Mouse (Mus musculus): ENCODE results near the gene Acyp1. TPM values are rescaled to one million over a fixed set of nuclear protein-coding genes. Genes with fewer than 3 reads are reported as not detected.

The Acyp1 gene
- total RNA-seq (2021) = 10 to 100 TPM; 26.9 to 31.7 TPM
- long read RNA-seq, experiment 1, transcript Acyp1-201 (3 exons, 648 nt) = major isoform, 15 of 16 reads
- long read RNA-seq, experiment 1, partial matches to known transcripts = 0 of 16 reads
- long read RNA-seq, experiment 1, other reads (novel, unspliced or antisense) = 0 of 16 reads
- long read RNA-seq, experiment 2, transcript Acyp1-201 (3 exons, 648 nt) = major isoform, 23 of 23 reads
- long read RNA-seq, experiment 2, partial matches to known transcripts = 0 of 23 reads
- long read RNA-seq, experiment 2, other reads (novel, unspliced or antisense) = 0 of 23 reads

DNA sequence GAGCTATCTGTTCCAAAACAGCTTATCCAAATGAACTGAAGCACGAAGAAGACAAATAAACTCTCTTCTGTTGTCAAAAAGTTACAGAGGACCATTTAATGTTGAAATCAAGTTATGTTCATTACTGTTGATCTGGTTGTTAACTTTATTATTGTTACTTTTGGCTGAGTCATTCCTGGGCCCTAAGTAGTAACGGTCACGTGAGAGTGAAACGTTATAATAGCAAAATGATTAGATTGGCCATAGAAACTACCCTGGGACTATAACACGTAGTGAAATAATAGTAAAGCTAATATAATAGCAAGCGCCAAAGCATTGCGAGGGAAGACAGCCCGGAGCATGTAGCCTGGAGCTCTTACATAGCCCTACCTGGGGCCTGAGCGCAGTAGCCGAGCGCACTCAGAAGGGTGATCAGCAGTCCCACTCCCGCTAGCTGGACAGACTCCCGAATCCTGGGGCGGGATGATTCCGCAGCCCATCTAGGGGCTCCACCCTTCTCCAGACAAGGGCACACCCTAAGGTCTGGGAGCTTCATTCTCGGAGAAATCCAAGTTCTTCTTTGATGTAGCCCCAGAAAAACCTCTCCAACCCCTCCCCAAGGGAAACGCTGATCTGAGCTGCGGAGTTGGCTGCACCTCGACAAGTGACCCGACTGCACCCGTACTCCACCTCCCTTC lies at the start of gene Acyp1:
Acyp1 (minus strand) TSS at position 630 of the 677 bp plus-strand sequence.
- Histone ChIP-seq H3K4me3 (peak within 1 kb of the TSS; percentile 62), H3K27ac (peak within 1 kb of the TSS; percentile 58)
- TF ChIP-seq CTCF (conservative IDR thresholded peaks at IDR 0.05) = no peak
- no peak for DNase-seq (ENCODE audit: low spot score in 2 of 2)

DNA sequence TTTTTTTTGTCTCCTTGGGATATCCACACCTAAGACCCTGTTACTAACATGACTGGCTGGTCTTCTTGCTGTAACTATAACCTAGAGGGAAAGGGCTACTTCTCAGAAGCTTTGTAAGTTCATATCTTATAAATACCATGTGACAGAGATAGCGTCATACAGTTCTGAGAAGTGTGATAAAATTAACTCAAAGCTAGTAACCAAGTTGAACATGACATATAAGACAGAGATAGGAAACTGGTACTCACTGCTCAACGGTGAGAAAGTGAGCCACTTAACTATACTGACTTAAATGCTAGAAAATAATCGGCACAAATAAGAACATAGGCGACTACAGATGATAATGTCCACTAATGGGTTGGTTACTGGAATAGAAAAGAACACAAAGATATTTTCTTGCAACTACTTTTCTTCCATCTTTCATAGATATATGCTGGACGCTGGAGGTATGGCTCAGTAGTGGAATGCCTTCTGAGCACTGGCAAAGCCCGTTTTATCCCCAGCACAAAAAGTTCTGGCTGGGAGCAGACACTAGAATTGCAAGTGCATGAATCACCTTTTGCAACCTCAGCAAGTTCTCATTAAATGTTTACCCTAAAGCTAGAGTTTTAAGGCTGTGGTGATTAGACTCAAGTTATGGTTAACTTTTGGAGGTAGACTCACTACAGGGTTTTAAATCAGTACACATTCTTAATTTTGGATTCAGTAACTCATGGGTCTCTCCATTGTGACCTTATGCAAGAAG lies 49.5 kb upstream of the Acyp1 start:
- no peak overlapping the region for H3K27ac ChIP-seq
- H3K4me3 ChIP-seq = peak overlapping the region; percentile 87; the same call in 1 of the 2 replicates
- TF ChIP-seq CTCF (conservative IDR thresholded peaks at IDR 0.05) = no peak
- DNase-seq (ENCODE audit: low spot score in 2 of 2) = no peak

GRCm38 (mm10) chr12:85330153-85330552 lies 41.9 kb upstream of the Acyp1 start:
- no peak for DNase-seq (ENCODE audit: low spot score in 2 of 2)
- Histone ChIP-seq H3K27ac (no peak overlapping the region), H3K4me3 (no peak overlapping the region)
- no peak for TF ChIP-seq CTCF (conservative IDR thresholded peaks at IDR 0.05)

GRCm38 (mm10) chr12:85308651-85309050 lies 20.4 kb upstream of the Acyp1 start:
- DNase-seq (ENCODE audit: low spot score in 2 of 2) = no peak
- H3K4me3 ChIP-seq = no peak overlapping the region
- no peak overlapping the region for H3K27ac ChIP-seq
- no peak for TF ChIP-seq CTCF (conservative IDR thresholded peaks at IDR 0.05)

GRCm38 (mm10) chr12:85305247-85305892 lies 17.1 kb upstream of the Acyp1 start:
- peak overlapping the region; percentile 78 for H3K27ac ChIP-seq
- peak; percentile 79 to 88 for DNase-seq (ENCODE audit: low spot score in 2 of 2)
- H3K4me3 ChIP-seq = peak overlapping the region; percentile 35
- peak; percentile 99 for TF ChIP-seq CTCF (conservative IDR thresholded peaks at IDR 0.05)

GRCm38 (mm10) chr12:85304725-85305124 lies 16.5 kb upstream of the Acyp1 start:
- no peak for DNase-seq (ENCODE audit: low spot score in 2 of 2)
- peak overlapping the region; percentile 78 for H3K27ac ChIP-seq
- no peak overlapping the region for H3K4me3 ChIP-seq
- TF ChIP-seq CTCF (conservative IDR thresholded peaks at IDR 0.05) = no peak

GRCm38 (mm10) chr12:85303256-85303655 lies 15.0 kb upstream of the Acyp1 start:
- DNase-seq (ENCODE audit: low spot score in 2 of 2) = no peak
- Histone ChIP-seq H3K4me3 (no peak overlapping the region), H3K27ac (no peak overlapping the region)
- TF ChIP-seq CTCF (conservative IDR thresholded peaks at IDR 0.05) = no peak

DNA sequence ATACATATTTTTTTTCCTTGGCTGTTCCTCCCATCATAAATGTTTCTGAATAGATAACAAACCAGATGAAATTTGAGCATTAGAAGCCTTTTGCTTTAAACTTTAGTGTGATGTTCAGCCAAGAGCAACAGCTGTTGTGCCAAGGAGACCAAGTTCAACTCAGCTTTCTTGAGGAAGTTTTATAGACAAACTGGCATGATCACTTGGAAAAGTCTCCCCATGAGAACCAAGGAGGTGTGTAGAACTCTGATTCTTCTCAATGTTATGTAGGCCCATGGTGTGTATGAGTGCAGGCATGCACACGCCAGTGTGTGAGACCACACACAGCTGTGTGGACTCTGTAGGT lies 10.6 kb upstream of the Acyp1 start:
- Histone ChIP-seq H3K4me3 (no peak overlapping the region), H3K27ac (no peak overlapping the region)
- no peak for DNase-seq (ENCODE audit: low spot score in 2 of 2)
- no peak for TF ChIP-seq CTCF (conservative IDR thresholded peaks at IDR 0.05)

GRCm38 (mm10) chr12:85298127-85298834 lies 10.0 kb upstream of the Acyp1 start:
- TF ChIP-seq CTCF (conservative IDR thresholded peaks at IDR 0.05) = no peak
- H3K4me3 ChIP-seq = no peak overlapping the region
- DNase-seq (ENCODE audit: low spot score in 2 of 2) = no peak
- H3K27ac ChIP-seq = no peak overlapping the region

GRCm38 (mm10) chr12:85297345-85297997 lies 9.2 kb upstream of the Acyp1 start:
- no peak for DNase-seq (ENCODE audit: low spot score in 2 of 2)
- H3K27ac ChIP-seq = no peak overlapping the region
- no peak overlapping the region for H3K4me3 ChIP-seq
- no peak for TF ChIP-seq CTCF (conservative IDR thresholded peaks at IDR 0.05)

DNA sequence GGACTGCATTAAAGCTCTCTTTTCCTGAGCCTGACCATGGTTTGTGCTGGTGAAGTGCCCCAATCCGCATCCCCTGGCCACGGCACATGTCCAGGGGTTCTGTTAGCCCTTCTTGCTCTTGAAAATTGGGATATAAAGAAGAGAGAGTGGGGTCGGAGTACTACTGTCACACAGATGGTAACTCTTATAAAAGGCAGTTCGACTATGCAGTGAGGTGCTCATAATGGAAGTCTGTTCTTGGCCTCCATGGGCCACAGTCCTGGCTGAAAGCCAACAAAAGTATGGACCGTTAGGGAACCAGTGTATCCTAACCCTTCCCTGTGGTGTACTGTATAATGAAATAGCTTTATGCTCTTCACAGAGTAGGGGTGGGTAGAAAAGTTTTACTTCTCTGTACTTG lies 8.7 kb upstream of the Acyp1 start:
- Histone ChIP-seq H3K27ac (no peak overlapping the region), H3K4me3 (no peak overlapping the region)
- no peak for TF ChIP-seq CTCF (conservative IDR thresholded peaks at IDR 0.05)
- DNase-seq (ENCODE audit: low spot score in 2 of 2) = no peak

DNA sequence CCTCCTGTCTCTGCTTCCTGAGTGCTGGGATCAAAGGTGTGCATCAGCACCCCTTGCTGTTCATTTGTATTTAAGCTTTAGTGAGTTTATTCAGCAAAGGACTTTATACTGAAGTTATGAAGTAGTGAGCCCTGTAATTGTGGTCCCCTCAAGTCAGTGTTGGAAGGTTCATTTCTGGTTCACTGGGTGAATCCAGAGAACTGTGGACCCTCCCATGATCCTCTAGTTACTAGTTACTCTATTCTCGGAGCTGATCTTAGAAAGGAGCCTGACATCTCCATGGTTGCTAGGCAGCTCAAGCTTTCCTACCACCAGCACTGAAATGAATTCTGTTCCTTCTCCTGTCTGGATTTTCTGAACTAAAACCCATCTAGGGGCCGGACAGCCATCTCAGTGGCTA lies 7.3 kb upstream of the Acyp1 start:
- no peak overlapping the region for H3K4me3 ChIP-seq
- no peak overlapping the region for H3K27ac ChIP-seq
- no peak for TF ChIP-seq CTCF (conservative IDR thresholded peaks at IDR 0.05)
- no peak for DNase-seq (ENCODE audit: low spot score in 2 of 2)

Data from layer of hippocampus, adult 2 months (tissue).